Mouse (Mus musculus) intestine, postnatal 0 days (tissue): ENCODE results near the gene Rps3. TPM values are rescaled to one million over a fixed set of nuclear protein-coding genes. Genes with fewer than 3 reads are reported as not detected.

Experiments used
- ATAC-seq: fragments of 200-750 bp; cut with Nextera tagmentation; 2 replicates; pipeline ENCODE4 v1.8.0; 2017; ENCODE audit warnings: mild to moderate bottlenecking, moderate TSS enrichment, moderate library complexity
- H3K27ac ChIP-seq: fragments of 300-500 bp; sonication (generic); 2 replicates; pipeline ENCODE4 v1.5.1; 2014; ENCODE audit warnings: mild to moderate bottlenecking, low read depth, low read length, moderate library complexity
- H3K27me3 ChIP-seq: fragments of 300-500 bp; sonication (generic); replicated peaks from 2 replicates; pipeline ENCODE4 v1.6.1; 2014; ENCODE audit warnings: low read length, mixed read lengths; ENCODE audit not compliant: control insufficient read depth, insufficient read depth
- H3K36me3 ChIP-seq: fragments of 300-500 bp; sonication (generic); 2 replicates; pipeline ENCODE4 v1.6.1; 2014; ENCODE audit warnings: mild to moderate bottlenecking, moderate library complexity; ENCODE audit not compliant: control insufficient read depth, insufficient read depth
- H3K4me1 ChIP-seq: fragments of 300-500 bp; sonication (generic); replicated peaks from 2 replicates; pipeline ENCODE4 v1.6.1; 2014; ENCODE audit warnings: antibody characterized with exemption, low read length, mixed read lengths; ENCODE audit not compliant: control insufficient read depth, insufficient read depth
- H3K4me2 ChIP-seq: fragments of 300-500 bp; sonication (generic); replicated peaks from 2 replicates; pipeline ENCODE4 v1.6.1; 2014; ENCODE audit warnings: low read depth, mild to moderate bottlenecking, moderate library complexity
- H3K4me3 ChIP-seq: fragments of 300-500 bp; sonication (generic); 2 replicates; pipeline ENCODE4 v1.5.1; 2014; ENCODE audit warnings: low read depth, low read length
- H3K9ac ChIP-seq: fragments of 300-500 bp; sonication (generic); 2 replicates; pipeline ENCODE4 v1.6.1; 2014; ENCODE audit warnings: mild to moderate bottlenecking, low read depth, low read length
- H3K9me3 ChIP-seq: fragments of 300-500 bp; sonication (generic); 2 replicates; pipeline ENCODE4 v1.6.1; 2016; ENCODE audit warnings: mixed run types; ENCODE audit not compliant: control insufficient read depth
- CTCF ChIP-seq: sonication (generic); IDR thresholded peaks from 2 replicates; pipeline ENCODE4 v1.5.1; 2016; ENCODE audit warnings: low read depth, mild to moderate bottlenecking, control low read depth, antibody characterized with exemption, moderate library complexity
- WGBS: fragments of 180-500 bp; shearing (Covaris S2); extraction: QIAGEN DNeasy Blood & Tissue Kit; methylation state at CpG from one replicate; pipeline ENCODE4 v1.1.7; 2014; 5-methylcytosine and 5-hydroxymethylcytosine counted together
- polyA plus RNA-seq: library from polyadenylated mRNA; unstranded; fragments of >200 nt; fragmentation: Nextera tagmentation; extraction: Ambion mirVana; gene quantifications from 2 replicates; pipeline ENCODE4 v1.2.1, GENCODE M21; 2015

The Rps3 gene
- polyA plus RNA-seq, 1 experiment from 2014 or later = 541 TPM

DNA sequence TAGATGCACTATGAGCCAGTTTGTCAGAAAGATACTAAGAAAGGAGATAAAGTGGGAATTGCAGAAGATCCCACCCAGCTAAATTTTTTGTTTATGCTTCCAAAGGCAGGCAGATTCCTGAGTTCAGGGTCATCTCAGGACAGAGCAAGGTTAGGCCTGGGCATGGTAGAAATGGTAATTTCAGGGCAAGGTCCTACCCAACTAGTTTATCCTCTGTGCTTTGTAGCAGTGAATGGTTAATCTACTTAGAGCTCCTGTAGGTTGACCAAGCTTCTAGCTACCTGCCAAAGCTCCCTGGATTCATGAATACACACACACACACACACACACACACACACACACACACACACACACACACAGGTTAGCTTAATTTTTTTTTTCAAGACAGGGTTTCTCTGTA is 21.0 kb upstream of the Rps3 start:
- Histone ChIP-seq H3K9me3 (0 out of 2 replicates have a peak, but pooled peaks cover 3% of the 10 kb centered on the region), H3K36me3 (no peaks in the 10 kb centered on the region), H3K9ac (no peak overlapping the region), H3K27me3 (no peaks in the 10 kb centered on the region), H3K4me3 (no peak overlapping the region), H3K27ac (no peak overlapping the region), H3K4me2 (no peak overlapping the region), H3K4me1 (no peaks in the 10 kb centered on the region)
- no peak for ATAC-seq
- TF ChIP-seq CTCF = no peak

DNA sequence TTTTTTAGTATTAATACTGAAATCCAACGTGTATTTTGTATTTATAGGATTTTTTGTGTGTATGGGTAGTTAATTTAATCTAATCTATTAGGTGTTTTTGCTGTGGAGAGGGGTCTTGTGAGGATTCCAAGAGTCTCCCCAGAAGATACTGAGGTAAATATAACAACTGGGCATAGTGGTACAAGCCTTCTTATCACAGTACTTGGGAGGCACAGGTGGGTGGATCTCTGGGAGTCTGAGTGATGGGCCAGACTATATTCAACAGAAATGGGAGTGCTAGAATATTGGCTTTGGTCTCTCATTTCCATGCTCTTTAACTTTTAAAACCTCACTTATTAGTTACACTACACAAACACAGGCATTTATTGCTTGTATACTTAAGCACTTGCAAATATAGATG is 17.6 kb upstream of the Rps3 start:
- 52% methylated on average over 1 of the region's 1 CpGs for WGBS
- no peak for TF ChIP-seq CTCF

GRCm38 (mm10) chr7:99500655-99501054 is 17.1 kb upstream of the Rps3 start:
- Histone ChIP-seq H3K4me2 (no peak overlapping the region), H3K9me3 (no peaks in the 10 kb centered on the region), H3K36me3 (no peaks in the 10 kb centered on the region), H3K9ac (no peak overlapping the region), H3K4me1 (no peaks in the 10 kb centered on the region), H3K27me3 (no peaks in the 10 kb centered on the region), H3K27ac (no peak overlapping the region), H3K4me3 (no peak overlapping the region)
- no peak for ATAC-seq
- WGBS = 30% methylated on average over 5 of the region's 5 CpGs
- TF ChIP-seq CTCF = no peak

More for the DNA sequence above, 17.6 kb upstream of the Rps3 start:
- Histone ChIP-seq H3K27ac (no peak overlapping the region), H3K36me3 (no peaks in the 10 kb centered on the region), H3K9me3 (no peaks in the 10 kb centered on the region), H3K4me2 (no peak overlapping the region), H3K4me1 (no peaks in the 10 kb centered on the region), H3K27me3 (no peaks in the 10 kb centered on the region), H3K4me3 (no peak overlapping the region), H3K9ac (no peak overlapping the region)
- ATAC-seq = no peak

DNA sequence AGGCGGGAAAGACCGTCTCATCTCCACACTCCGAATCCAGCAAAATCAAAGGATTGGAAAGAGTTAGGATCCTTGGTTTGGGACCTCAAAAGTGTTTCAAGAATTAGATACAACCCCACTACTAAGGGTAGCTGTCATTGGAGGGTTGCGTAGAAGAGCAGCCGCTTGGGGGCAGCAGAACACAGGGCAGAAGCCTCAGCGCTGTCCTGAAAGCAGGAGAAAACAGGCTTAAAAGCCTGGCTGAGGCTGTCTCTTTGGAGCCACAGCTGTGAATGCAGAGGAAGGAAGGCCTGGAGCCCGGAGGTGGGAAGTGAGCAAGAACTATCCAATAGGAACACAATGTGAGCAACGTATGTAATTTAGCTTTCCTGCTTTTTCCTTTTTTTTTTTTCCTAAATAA is 16.7 kb upstream of the Rps3 start:
- peak; percentile 41; the same call in 1 of the 2 replicates for ATAC-seq
- WGBS = 4% methylated on average over 8 of the region's 8 CpGs

GRCm38 (mm10) chr7:99499128-99499527 is 15.6 kb upstream of the Rps3 start:
- Histone ChIP-seq H3K4me1 (no peaks in the 10 kb centered on the region), H3K27me3 (no peaks in the 10 kb centered on the region), H3K9ac (no peak overlapping the region), H3K36me3 (no peaks in the 10 kb centered on the region), H3K4me2 (no peak overlapping the region), H3K27ac (no peak overlapping the region), H3K9me3 (no peaks in the 10 kb centered on the region), H3K4me3 (no peak overlapping the region)
- no peak for ATAC-seq
- TF ChIP-seq CTCF = no peak
- 54% methylated on average over 1 of the region's 1 CpGs for WGBS

More for the DNA sequence above, 16.7 kb upstream of the Rps3 start:
- Histone ChIP-seq H3K4me3 (no peak overlapping the region), H3K36me3 (no peaks in the 10 kb centered on the region), H3K4me2 (no peak overlapping the region), H3K27ac (no peak overlapping the region), H3K4me1 (no peaks in the 10 kb centered on the region), H3K9ac (no peak overlapping the region), H3K9me3 (no peaks in the 10 kb centered on the region), H3K27me3 (no peaks in the 10 kb centered on the region)
- TF ChIP-seq CTCF = peak; percentile 98

GRCm38 (mm10) chr7:99489708-99490107 is 6.2 kb upstream of the Rps3 start:
- TF ChIP-seq CTCF = no peak
- Histone ChIP-seq H3K27me3 (no peaks in the 10 kb centered on the region), H3K4me1 (no peaks in the 10 kb centered on the region), H3K27ac (no peak overlapping the region), H3K4me2 (no peak overlapping the region), H3K9me3 (no peaks in the 10 kb centered on the region), H3K36me3 (no peaks in the 10 kb centered on the region), H3K9ac (no peak overlapping the region), H3K4me3 (no peak overlapping the region)
- no peak for ATAC-seq
- 67% methylated on average over 5 of the region's 5 CpGs for WGBS

DNA sequence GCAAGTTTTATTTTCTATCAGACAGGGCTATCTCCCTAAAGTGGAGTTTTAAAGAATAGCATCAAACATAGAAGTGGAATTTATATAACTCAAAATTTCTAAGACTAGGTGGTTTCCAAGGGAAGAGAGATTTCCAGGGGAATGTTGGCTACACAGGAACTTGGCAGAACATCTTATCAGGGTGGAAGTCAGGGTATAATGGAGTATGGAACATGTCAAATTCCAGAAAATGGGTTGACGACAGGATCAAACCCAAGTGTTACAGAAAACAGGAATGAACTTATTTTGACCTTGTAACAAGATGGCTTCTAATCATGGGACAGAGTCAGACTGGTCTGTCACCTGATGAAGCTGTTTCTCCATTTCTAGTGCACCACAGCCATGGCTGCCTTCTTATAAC is 1.1 kb upstream of the Rps3 start:
- no peaks in the 10 kb centered on the region for H3K9me3 ChIP-seq
- H3K27me3 ChIP-seq = no peaks in the 10 kb centered on the region
- H3K4me2 ChIP-seq = no peak overlapping the region
- peaks cover 25% of the 10 kb centered on the region for H3K36me3 ChIP-seq
- ATAC-seq = no peak
- WGBS = 79% methylated on average over 1 of the region's 1 CpGs
- no peak overlapping the region for H3K4me3 ChIP-seq
- no peak overlapping the region for H3K27ac ChIP-seq
- TF ChIP-seq CTCF = no peak
- 0 out of 2 replicates have a peak, but pooled peaks cover 9% of the 10 kb centered on the region for H3K4me1 ChIP-seq
- no peak overlapping the region for H3K9ac ChIP-seq
